Mouse (Mus musculus): Measurements from ENCODE around the gene Phc2. TPM values are rescaled to one million over a fixed set of nuclear protein-coding genes. Genes with fewer than 3 reads are reported as not detected.

Phc2 gene
- polyA plus RNA-seq, 1 experiment: 205 TPM

DNA sequence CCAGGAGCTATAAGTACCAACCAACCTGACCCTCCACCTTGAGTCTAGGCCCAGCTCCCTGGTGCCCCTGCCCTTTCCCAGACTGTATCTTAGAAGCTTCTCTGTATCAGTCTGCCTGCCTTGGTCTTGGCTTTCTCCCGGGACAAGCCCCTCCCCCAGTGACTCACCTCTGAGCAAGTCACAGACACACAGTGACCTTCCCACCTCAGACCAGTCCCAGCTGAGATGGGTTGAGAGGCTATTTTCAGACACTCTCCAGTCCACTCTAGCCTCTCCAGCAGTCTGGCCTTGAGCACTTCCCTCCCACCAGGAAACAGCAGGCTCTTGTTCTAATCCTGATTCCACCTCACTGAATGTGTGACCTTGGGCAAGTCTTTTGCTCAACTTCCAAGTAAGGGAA lies 139.2 kb downstream of the Phc2 start:
- TF ChIP-seq MYOD1 (IDR thresholded peaks at IDR 0.05; ENCODE audit: control insufficient read depth, insufficient read length, low read depth): no peak
- TF ChIP-seq FOSL1 (IDR thresholded peaks at IDR 0.05; ENCODE audit: insufficient read depth, low read length, poor library complexity, severe bottlenecking): no peak
- no peak for TF ChIP-seq USF1 (IDR thresholded peaks at IDR 0.05; ENCODE audit: low read depth)
- TF ChIP-seq CEBPB (IDR thresholded peaks at IDR 0.05; ENCODE audit: low read depth): no peak
- TF ChIP-seq MAX (IDR thresholded peaks at IDR 0.05): no peak
- TF ChIP-seq CTCF (IDR thresholded peaks at IDR 0.05; ENCODE audit: control insufficient read depth, insufficient read depth, insufficient read length): no peak
- TF ChIP-seq MYOG (IDR thresholded peaks at IDR 0.05; ENCODE audit: control insufficient read depth, extremely low read depth, insufficient read length): no peak
- Histone ChIP-seq H3K27me3 (ENCODE audit: control insufficient read depth, insufficient read depth, insufficient read length) (no peaks in the 10 kb centered on the region), H3K36me3 (ENCODE audit: control insufficient read depth, insufficient read depth) (no peaks in the 10 kb centered on the region)

DNA sequence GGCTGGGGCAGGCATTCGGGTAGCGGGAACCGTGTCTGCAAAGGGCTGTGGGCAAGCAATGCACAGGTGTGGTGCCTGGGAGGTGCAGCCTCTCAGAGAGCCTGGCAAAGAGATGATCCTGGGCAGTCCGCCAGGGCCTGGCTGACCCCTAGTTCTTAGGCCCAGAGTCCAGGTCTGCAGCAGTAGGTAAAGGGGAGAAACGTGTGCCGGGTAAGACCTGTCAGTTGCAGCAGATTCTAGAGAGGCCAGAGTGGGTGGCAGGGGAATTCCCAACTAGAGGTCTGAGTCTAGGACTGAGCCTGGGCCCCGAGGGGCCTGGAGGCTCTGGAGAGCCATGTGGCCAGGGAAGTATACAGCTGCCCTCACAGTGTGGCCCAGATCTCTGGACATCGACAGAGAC lies 139.7 kb downstream of the Phc2 start:
- no peak overlapping the region for H3K4me3 ChIP-seq (ENCODE audit: insufficient read depth, poor library complexity, severe bottlenecking)
- no peak for TF ChIP-seq CEBPB (IDR thresholded peaks at IDR 0.05; ENCODE audit: low read depth)
- TF ChIP-seq MAX (IDR thresholded peaks at IDR 0.05): no peak
- no peak for TF ChIP-seq FOSL1 (IDR thresholded peaks at IDR 0.05; ENCODE audit: insufficient read depth, low read length, poor library complexity, severe bottlenecking)
- TF ChIP-seq MYOG (IDR thresholded peaks at IDR 0.05; ENCODE audit: control insufficient read depth, extremely low read depth, insufficient read length): no peak
- no peak for TF ChIP-seq USF1 (IDR thresholded peaks at IDR 0.05; ENCODE audit: low read depth)
- no peak for TF ChIP-seq CTCF (IDR thresholded peaks at IDR 0.05; ENCODE audit: control insufficient read depth, insufficient read depth, insufficient read length)
- no peak for TF ChIP-seq MYOD1 (IDR thresholded peaks at IDR 0.05; ENCODE audit: control insufficient read depth, insufficient read length, low read depth)
- H3K36me3 ChIP-seq (ENCODE audit: control insufficient read depth, insufficient read depth): no peaks in the 10 kb centered on the region
- no peaks in the 10 kb centered on the region for H3K79me2 ChIP-seq (ENCODE audit: control insufficient read depth, insufficient read depth)
- H3K79me3 ChIP-seq (ENCODE audit: low read depth): no peaks in the 10 kb centered on the region
- no peaks in the 10 kb centered on the region for H3K27me3 ChIP-seq (ENCODE audit: control insufficient read depth, insufficient read depth, insufficient read length)
- no peak overlapping the region for H3ac ChIP-seq (ENCODE audit: control insufficient read depth, insufficient read length, low read depth)

More for the DNA sequence above, 139.2 kb downstream of the Phc2 start:
- Histone ChIP-seq H3ac (ENCODE audit: control insufficient read depth, insufficient read length, low read depth) (no peak overlapping the region), H3K79me3 (ENCODE audit: low read depth) (no peaks in the 10 kb centered on the region), H3K4me3 (ENCODE audit: insufficient read depth, poor library complexity, severe bottlenecking) (no peak overlapping the region), H3K79me2 (ENCODE audit: control insufficient read depth, insufficient read depth) (no peaks in the 10 kb centered on the region)

DNA sequence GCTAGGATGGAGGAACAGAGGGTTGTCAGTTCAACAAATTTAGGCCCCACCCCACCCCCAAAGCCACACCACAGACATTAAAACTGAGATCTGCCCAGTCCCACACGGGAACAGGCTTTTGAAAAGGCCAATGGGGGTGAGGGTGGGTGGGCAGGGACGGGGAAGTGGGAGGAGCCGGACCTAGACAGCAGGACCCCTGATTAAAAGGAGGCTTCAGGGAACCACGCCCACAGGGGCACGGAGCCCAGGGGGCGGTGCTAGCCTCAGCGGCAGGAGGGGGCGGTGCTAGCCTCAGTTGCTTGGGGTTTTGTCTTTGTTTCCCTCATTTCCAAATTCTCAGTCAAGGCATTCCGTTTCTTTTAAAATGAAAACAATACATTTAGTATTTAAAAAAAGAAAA lies 141.1 kb downstream of the Phc2 start:
- no peak overlapping the region for H3K4me3 ChIP-seq (ENCODE audit: insufficient read depth, poor library complexity, severe bottlenecking)
- no peaks in the 10 kb centered on the region for H3K79me3 ChIP-seq (ENCODE audit: low read depth)
- H3K27me3 ChIP-seq (ENCODE audit: control insufficient read depth, insufficient read depth, insufficient read length): no peaks in the 10 kb centered on the region
- H3ac ChIP-seq (ENCODE audit: control insufficient read depth, insufficient read length, low read depth): no peak overlapping the region
- H3K36me3 ChIP-seq (ENCODE audit: control insufficient read depth, insufficient read depth): no peaks in the 10 kb centered on the region
- no peak for TF ChIP-seq MYOG (IDR thresholded peaks at IDR 0.05; ENCODE audit: control insufficient read depth, extremely low read depth, insufficient read length)
- TF ChIP-seq MYOD1 (IDR thresholded peaks at IDR 0.05; ENCODE audit: control insufficient read depth, insufficient read length, low read depth): no peak
- TF ChIP-seq CEBPB (IDR thresholded peaks at IDR 0.05; ENCODE audit: low read depth): no peak
- no peak for TF ChIP-seq USF1 (IDR thresholded peaks at IDR 0.05; ENCODE audit: low read depth)
- TF ChIP-seq FOSL1 (IDR thresholded peaks at IDR 0.05; ENCODE audit: insufficient read depth, low read length, poor library complexity, severe bottlenecking): no peak
- no peaks in the 10 kb centered on the region for H3K79me2 ChIP-seq (ENCODE audit: control insufficient read depth, insufficient read depth)

DNA sequence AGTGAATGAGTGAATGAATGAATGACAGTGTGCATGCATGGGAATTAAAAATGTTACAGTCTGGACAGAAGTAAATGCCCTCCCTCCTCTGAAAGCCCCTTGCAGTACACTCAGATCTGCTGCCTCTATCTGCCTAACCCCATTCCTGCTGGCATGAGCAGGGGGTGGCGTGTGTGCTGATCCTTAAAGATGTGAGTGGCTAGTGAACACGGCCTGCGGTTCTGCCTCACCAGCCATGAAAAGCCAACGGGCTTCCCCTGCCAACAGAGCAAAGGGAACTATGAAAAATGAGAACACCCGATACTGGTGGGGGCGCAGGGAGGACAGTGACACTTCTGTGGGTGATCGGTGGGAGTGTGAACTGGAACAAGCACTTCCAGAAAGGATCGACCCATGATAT lies 142.3 kb downstream of the Phc2 start:
- no peak overlapping the region for H3ac ChIP-seq (ENCODE audit: control insufficient read depth, insufficient read length, low read depth)
- no peaks in the 10 kb centered on the region for H3K79me2 ChIP-seq (ENCODE audit: control insufficient read depth, insufficient read depth)
- no peaks in the 10 kb centered on the region for H3K27me3 ChIP-seq (ENCODE audit: control insufficient read depth, insufficient read depth, insufficient read length)
- no peaks in the 10 kb centered on the region for H3K36me3 ChIP-seq (ENCODE audit: control insufficient read depth, insufficient read depth)
- TF ChIP-seq USF1 (IDR thresholded peaks at IDR 0.05; ENCODE audit: low read depth) (no peak), MYOD1 (IDR thresholded peaks at IDR 0.05; ENCODE audit: control insufficient read depth, insufficient read length, low read depth) (no peak), MYOG (IDR thresholded peaks at IDR 0.05; ENCODE audit: control insufficient read depth, extremely low read depth, insufficient read length) (no peak), MAX (IDR thresholded peaks at IDR 0.05) (no peak), CTCF (IDR thresholded peaks at IDR 0.05; ENCODE audit: control insufficient read depth, insufficient read depth, insufficient read length) (no peak), FOSL1 (IDR thresholded peaks at IDR 0.05; ENCODE audit: insufficient read depth, low read length, poor library complexity, severe bottlenecking) (no peak), CEBPB (IDR thresholded peaks at IDR 0.05; ENCODE audit: low read depth) (no peak)
- no peaks in the 10 kb centered on the region for H3K79me3 ChIP-seq (ENCODE audit: low read depth)
- H3K4me3 ChIP-seq (ENCODE audit: insufficient read depth, poor library complexity, severe bottlenecking): no peak overlapping the region

DNA sequence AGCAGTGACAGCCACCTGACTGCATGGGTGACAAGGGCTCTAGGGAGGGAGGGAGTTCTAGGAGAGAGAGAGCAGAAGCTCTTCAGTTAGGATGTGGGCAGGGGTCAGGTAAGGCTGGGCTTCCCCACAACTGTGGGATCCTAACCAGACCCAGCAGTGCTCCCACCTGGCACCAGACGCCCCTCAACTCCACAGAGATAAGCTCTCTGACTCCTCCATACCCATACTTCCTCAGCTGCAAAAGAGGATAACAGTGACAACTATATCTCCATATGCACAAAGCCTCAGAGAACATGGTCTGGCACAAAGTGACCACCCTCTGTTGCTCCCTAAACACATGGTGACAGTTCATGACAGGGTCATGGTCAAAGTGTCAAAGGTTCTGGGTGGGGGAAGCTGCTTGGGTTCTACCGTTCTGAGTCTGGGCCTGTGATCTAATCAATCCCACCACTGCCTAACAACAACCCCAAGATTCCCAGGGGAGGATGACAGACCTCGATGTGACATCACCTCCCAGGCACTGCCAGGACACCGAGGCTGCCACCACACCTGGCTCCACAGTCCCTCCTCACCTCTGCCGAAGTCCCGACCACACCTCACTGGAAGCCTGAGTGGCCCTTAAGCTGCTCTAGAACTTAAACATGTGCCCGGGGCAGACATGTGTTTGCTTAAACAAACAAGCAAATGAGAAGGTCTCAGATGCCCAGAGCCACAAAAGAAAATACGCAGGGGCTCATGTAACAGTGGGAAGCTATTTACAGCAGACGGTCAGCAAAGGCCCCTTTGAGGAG lies 147.4 kb downstream of the Phc2 start:
- Histone ChIP-seq H3K79me2 (ENCODE audit: control insufficient read depth, insufficient read depth) (peaks cover 4% of the 10 kb centered on the region), H3K4me3 (ENCODE audit: insufficient read depth, poor library complexity, severe bottlenecking) (no peak overlapping the region), H3K27me3 (ENCODE audit: control insufficient read depth, insufficient read depth, insufficient read length) (no peaks in the 10 kb centered on the region), H3K36me3 (ENCODE audit: control insufficient read depth, insufficient read depth) (no peaks in the 10 kb centered on the region), H3K79me3 (ENCODE audit: low read depth) (peaks cover 3% of the 10 kb centered on the region), H3ac (ENCODE audit: control insufficient read depth, insufficient read length, low read depth) (no peak overlapping the region)
- TF ChIP-seq MAX (IDR thresholded peaks at IDR 0.05) (no peak), MYOD1 (IDR thresholded peaks at IDR 0.05; ENCODE audit: control insufficient read depth, insufficient read length, low read depth) (no peak), CEBPB (IDR thresholded peaks at IDR 0.05; ENCODE audit: low read depth) (no peak), CTCF (IDR thresholded peaks at IDR 0.05; ENCODE audit: control insufficient read depth, insufficient read depth, insufficient read length) (no peak), USF1 (IDR thresholded peaks at IDR 0.05; ENCODE audit: low read depth) (no peak), MYOG (IDR thresholded peaks at IDR 0.05; ENCODE audit: control insufficient read depth, extremely low read depth, insufficient read length) (no peak), FOSL1 (IDR thresholded peaks at IDR 0.05; ENCODE audit: insufficient read depth, low read length, poor library complexity, severe bottlenecking) (no peak)

Other genes with a start within 250 kb of the Phc2 start
- gene Zscan20, start 44.6 kb upstream of the Phc2 start, polyA plus RNA-seq (2012; fragmentation: generic; extraction: Trizol): 4.1 TPM
- not detected for gene Tlr12, start 36.1 kb upstream of the Phc2 start, polyA plus RNA-seq (2012; fragmentation: generic; extraction: Trizol)
- gene A3galt2, start 100.7 kb downstream of the Phc2 start, polyA plus RNA-seq (2012; fragmentation: generic; extraction: Trizol): 0.15 TPM
- gene Zfp362, start 151.3 kb downstream of the Phc2 start, polyA plus RNA-seq (2012; fragmentation: generic; extraction: Trizol): 9.9 TPM
- 0.87 TPM for gene Trim62, start 228.9 kb downstream of the Phc2 start, polyA plus RNA-seq (2012; fragmentation: generic; extraction: Trizol)

Measured in C2C12 (cell line).